12 mouse cellular contexts compared by ENCODE assay signal in genomic region chr2:167899989-167900421, GRCm38 (mm10). TPM values are rescaled to one million over a fixed set of nuclear protein-coding genes. Genes with fewer than 3 reads are reported as not detected.
DNase-seq lines count a peak whose midpoint lies in the region; ATAC-seq lines count a peak whose summit lies in the region.
"Had no signal": no experiment of that assay in that cellular context is flagged by ENCODE, and none has a peak within 500 bp of the region (broad histone marks: within the 10 kb centered on the region; RNA-seq: fewer than 3 reads in every experiment).

No protein-coding gene starts in this region.

- H3K36me3 ChIP-seq in heart, embryonic 15.5 days, result no peaks in the 10 kb centered on the region
- H3K36me3 ChIP-seq in midbrain, embryonic 13.5 days, result no peaks in the 10 kb centered on the region
- no peaks in the 10 kb centered on the region for H3K36me3 ChIP-seq in midbrain, embryonic 14.5 days (ENCODE audit: control insufficient read depth, insufficient read depth, low read length)
- no peaks in the 10 kb centered on the region for H3K36me3 ChIP-seq in intestine, embryonic 16.5 days (ENCODE audit: control insufficient read depth, insufficient read depth, low read length)
- H3K36me3 ChIP-seq: midbrain, embryonic 12.5 days had no signal

- H3K9me3 ChIP-seq in heart, embryonic 15.5 days (replicated peaks), result no peaks in the 10 kb centered on the region
- no peaks in the 10 kb centered on the region for H3K9me3 ChIP-seq in midbrain, embryonic 13.5 days
- H3K9me3 ChIP-seq in midbrain, embryonic 14.5 days (ENCODE audit: control insufficient read depth, low read length), result no peaks in the 10 kb centered on the region
- no peaks in the 10 kb centered on the region for H3K9me3 ChIP-seq in intestine, embryonic 16.5 days (ENCODE audit: control insufficient read depth, low read length)
- H3K9me3 ChIP-seq: midbrain, embryonic 12.5 days had no signal

- peak overlapping the region; percentile 56 for H3K4me2 ChIP-seq in heart, embryonic 15.5 days
- H3K4me2 ChIP-seq in midbrain, embryonic 13.5 days (replicated peaks), result no peak overlapping the region; the same call in 1 of the 2 replicates
- no peak overlapping the region for H3K4me2 ChIP-seq in midbrain, embryonic 14.5 days (ENCODE audit: low read length)
- no peak overlapping the region for H3K4me2 ChIP-seq in intestine, embryonic 16.5 days (ENCODE audit: low read depth, low read length)
- H3K4me2 ChIP-seq: midbrain, embryonic 12.5 days had no signal

- peak; percentile 44 for ATAC-seq in heart, embryonic 15.5 days (replicated peaks; ENCODE audit: insufficient number of reproducible peaks, insufficient read depth, low FRiP score, low read depth)
- ATAC-seq in midbrain, embryonic 13.5 days, result 0 out of 2 replicates have a peak, but pooled peaks have one; percentile 46
- no peak for ATAC-seq in midbrain, embryonic 14.5 days (ENCODE audit: low FRiP score, low TSS enrichment)
- ATAC-seq in intestine, embryonic 16.5 days, result no peak

- peaks cover 33% of the 10 kb centered on the region for H3K27me3 ChIP-seq in heart, embryonic 15.5 days
- peaks cover 13% of the 10 kb centered on the region for H3K27me3 ChIP-seq in midbrain, embryonic 13.5 days
- H3K27me3 ChIP-seq in midbrain, embryonic 14.5 days (ENCODE audit: control insufficient read depth, insufficient read depth, low read length), result peaks cover 9% of the 10 kb centered on the region; the same call in 1 of the 2 replicates
- H3K27me3 ChIP-seq in intestine, embryonic 16.5 days (replicated peaks; ENCODE audit: control insufficient read depth, insufficient read depth, low read length), result no peaks in the 10 kb centered on the region; the same call in 1 of the 2 replicates

- no peak overlapping the region for H3K4me3 ChIP-seq in heart, embryonic 15.5 days
- H3K4me3 ChIP-seq in midbrain, embryonic 13.5 days (replicated peaks), result no peak overlapping the region
- no peak overlapping the region for H3K4me3 ChIP-seq in midbrain, embryonic 14.5 days (replicated peaks; ENCODE audit: low read depth, low read length)
- no peak overlapping the region for H3K4me3 ChIP-seq in intestine, embryonic 16.5 days (ENCODE audit: low read length)
- H3K4me3 ChIP-seq: midbrain, embryonic 12.5 days had no signal

- WGBS in heart, embryonic 15.5 days, result 13% methylated on average over 16 of the region's 16 CpGs
- 48% methylated on average over 16 of the region's 16 CpGs for WGBS in midbrain, embryonic 13.5 days
- 41% methylated on average over 16 of the region's 16 CpGs for WGBS in midbrain, embryonic 14.5 days
- WGBS in intestine, embryonic 16.5 days, result 29% methylated on average over 16 of the region's 16 CpGs

- peak overlapping the region; percentile 20; the same call in 1 of the 2 replicates for H3K9ac ChIP-seq in heart, embryonic 15.5 days
- H3K9ac ChIP-seq in midbrain, embryonic 13.5 days (replicated peaks), result peak overlapping the region; percentile 41; the same call in 1 of the 2 replicates
- no peak overlapping the region; the same call in 1 of the 2 replicates for H3K9ac ChIP-seq in midbrain, embryonic 14.5 days (replicated peaks; ENCODE audit: low read length)
- 0 out of 2 replicates have a peak overlapping the region, but pooled peaks have one; percentile 7 for H3K9ac ChIP-seq in intestine, embryonic 16.5 days (ENCODE audit: low read depth, low read length)
- H3K9ac ChIP-seq: midbrain, embryonic 12.5 days had no signal

- peaks cover 15% of the 10 kb centered on the region for H3K4me1 ChIP-seq in heart, embryonic 15.5 days (replicated peaks)
- H3K4me1 ChIP-seq in midbrain, embryonic 13.5 days (replicated peaks), result 0 out of 2 replicates have a peak, but pooled peaks cover 3% of the 10 kb centered on the region
- no peaks in the 10 kb centered on the region for H3K4me1 ChIP-seq in midbrain, embryonic 14.5 days (ENCODE audit: control insufficient read depth, insufficient read depth, low read length)
- H3K4me1 ChIP-seq in intestine, embryonic 16.5 days (ENCODE audit: control insufficient read depth, insufficient read depth, low read length), result no peaks in the 10 kb centered on the region

- DNase-seq in heart, postnatal 10 days, result no peak
- DNase-seq in midbrain, embryonic 14.5 days, result no peak
- peak; percentile 25 for DNase-seq in yolk sac, embryonic 10.5 days (ENCODE audit: low spot score)
- no peak for DNase-seq in layer of hippocampus, adult 8-10 months (ENCODE audit: low spot score in 2 of 2)
- DNase-seq in cerebellum, adult 11-12 months, result no peak
- DNase-seq: adrenal gland, postnatal 10 days; cerebellum, postnatal 25 days; thymus, postnatal 25 days had no signal

- intact Hi-C loops in heart, postnatal 10 days (cut with DNase I), result loop anchor here (5.0 kb wide), 1 partner anchor 368 kb away; no protein-coding TSS in a partner anchor

- no peak overlapping the region for H3K27ac ChIP-seq in heart, embryonic 15.5 days
- no peak overlapping the region for H3K27ac ChIP-seq in midbrain, embryonic 13.5 days
- H3K27ac ChIP-seq in midbrain, embryonic 14.5 days (replicated peaks; ENCODE audit: low read depth, low read length), result no peak overlapping the region
- no peak overlapping the region for H3K27ac ChIP-seq in intestine, embryonic 16.5 days (ENCODE audit: low read length)
- H3K27ac ChIP-seq: midbrain, embryonic 12.5 days had no signal

RNA-seq across cellular contexts. Expression of gene Ptpn1, which starts 31.9 kb away (rescaled TPM):
- polyA plus RNA-seq in heart, embryonic 15.5 days (2015; fragmentation: Nextera tagmentation; extraction: Ambion mirVana), result 44.8 and 45.1 TPM in 2 replicates
- 10 to 100 TPM; 27.3 to 34.9 TPM for total RNA-seq in heart, postnatal 10 days (2021)
- 102 and 105 TPM in 2 replicates for polyA plus RNA-seq in midbrain, embryonic 13.5 days (2015; fragmentation: Nextera tagmentation; extraction: Ambion mirVana)
- 53.1 and 81.9 TPM in 2 replicates for polyA plus RNA-seq in midbrain, embryonic 14.5 days (2014; fragmentation: Nextera tagmentation; extraction: Ambion mirVana)
- polyA plus RNA-seq in intestine, embryonic 16.5 days (2015; fragmentation: Nextera tagmentation; extraction: Ambion mirVana), result 37.7 and 45.5 TPM in 2 replicates
- 10 to 100 TPM; 56.2 to 59.7 (median 58.3) TPM for total RNA-seq in layer of hippocampus, adult 8-10 months (2022)

Comparison
In these comparisons a context has a peak if more than half of its experiments do, and no peak if none do; other contexts are left out.
1. ATAC-seq: peak in heart, embryonic 15.5 days (single experiment) and midbrain, embryonic 13.5 days (single experiment); none in midbrain, embryonic 14.5 days (single experiment) and intestine, embryonic 16.5 days (single experiment).